Mouse (Mus musculus): ENCODE measurements around the gene Mapkapk3. TPM values are rescaled to one million over a fixed set of nuclear protein-coding genes. Genes with fewer than 3 reads are reported as not detected.

The Mapkapk3 gene
- polyA plus RNA-seq, 1 experiment from 2014 or later, result 26.2 TPM

DNA sequence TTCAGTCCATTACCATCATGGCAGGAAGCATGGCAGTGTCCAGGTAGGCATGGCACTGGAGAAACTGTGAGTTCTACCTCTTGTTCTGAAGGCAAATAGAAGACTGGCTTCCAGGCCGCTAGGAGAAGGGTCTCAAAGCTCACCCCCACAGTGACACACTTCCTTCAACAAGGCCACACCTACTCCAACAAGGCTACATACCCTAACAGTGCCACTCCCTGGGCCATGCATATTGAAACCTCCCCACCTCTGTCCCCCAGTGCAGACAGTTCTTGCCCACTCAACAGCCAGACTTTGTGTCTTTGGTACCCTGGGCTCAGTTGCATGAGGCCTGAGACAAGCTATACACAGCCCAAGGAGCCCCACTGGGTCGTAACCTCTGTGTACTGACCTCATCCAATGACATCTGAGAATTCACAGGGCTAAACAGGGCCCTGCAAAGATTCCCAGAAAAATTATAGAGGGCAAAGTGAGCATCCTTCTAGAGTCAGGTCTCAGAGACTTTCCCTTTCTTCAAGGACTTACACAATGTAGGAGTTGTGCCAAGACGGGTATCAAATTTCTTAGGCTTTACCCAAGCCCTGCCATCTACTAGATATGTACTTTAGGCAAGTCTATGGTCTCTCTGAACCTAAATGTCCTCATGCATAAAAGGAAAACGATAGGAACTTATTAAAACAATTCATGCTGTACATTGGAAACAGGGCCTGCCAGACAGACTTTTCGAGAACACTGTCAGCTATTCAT lies 8.3 kb downstream of the Mapkapk3 start:
- H3K27ac ChIP-seq (ENCODE audit: low read depth, low read length), result no peak overlapping the region
- no peak overlapping the region for H3K9ac ChIP-seq (ENCODE audit: low read depth, low read length)
- H3K4me1 ChIP-seq (replicated peaks; ENCODE audit: control insufficient read depth, insufficient read depth, low read length), result peaks cover 15% of the 10 kb centered on the region
- H3K27me3 ChIP-seq (replicated peaks; ENCODE audit: control insufficient read depth, insufficient read depth, low read length), result no peaks in the 10 kb centered on the region
- no peak for ATAC-seq
- no peaks in the 10 kb centered on the region for H3K9me3 ChIP-seq (ENCODE audit: control insufficient read depth)
- no peak for TF ChIP-seq CTCF (IDR thresholded peaks at IDR 0.05; ENCODE audit: low read depth)
- no peak overlapping the region for H3K4me3 ChIP-seq (ENCODE audit: low read depth, low read length)
- H3K36me3 ChIP-seq (ENCODE audit: control insufficient read depth, insufficient read depth), result peaks cover 3% of the 10 kb centered on the region; the same call in 1 of the 2 replicates
- 91% methylated on average over 5 of the region's 5 CpGs for WGBS
- H3K4me2 ChIP-seq (replicated peaks; ENCODE audit: low read depth), result no peak overlapping the region

DNA sequence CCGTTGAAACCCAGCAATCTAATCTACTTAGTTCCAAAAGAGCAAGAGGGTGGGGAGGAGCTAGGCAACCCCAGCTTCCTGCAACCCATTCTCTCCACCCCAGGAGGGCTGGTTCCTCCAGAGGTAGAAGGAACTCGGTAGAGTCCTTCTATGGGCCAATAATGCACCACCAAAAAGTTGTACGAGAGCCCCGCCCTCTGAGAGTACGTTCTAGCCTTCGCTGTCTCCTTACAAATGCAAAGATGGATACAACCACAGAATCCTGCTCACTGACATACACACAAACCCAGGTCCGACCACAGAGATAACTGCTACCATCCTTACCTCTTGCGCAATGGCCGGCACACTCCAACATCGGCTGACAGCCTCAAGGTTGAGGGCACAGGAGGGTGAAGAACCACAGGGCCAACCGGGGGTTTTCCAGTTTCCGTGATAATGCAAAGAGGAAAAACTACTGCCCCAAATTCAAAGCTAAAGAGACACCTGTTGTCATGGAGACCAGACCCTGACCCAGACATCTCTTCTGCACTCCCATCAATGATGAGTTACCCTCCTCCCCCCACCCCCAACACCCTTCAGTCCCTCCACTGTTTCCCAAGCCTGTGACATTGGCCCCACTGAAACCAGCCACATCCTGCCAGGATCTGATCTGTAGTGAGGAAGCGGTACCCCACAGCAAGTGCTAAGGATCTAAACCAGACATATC lies 9.2 kb downstream of the Mapkapk3 start:
- Histone ChIP-seq H3K9ac (ENCODE audit: low read depth, low read length) (no peak overlapping the region), H3K27ac (ENCODE audit: low read depth, low read length) (peak overlapping the region; percentile 55; the same call in 1 of the 2 replicates), H3K9me3 (ENCODE audit: control insufficient read depth) (no peaks in the 10 kb centered on the region), H3K4me2 (replicated peaks; ENCODE audit: low read depth) (peak overlapping the region; percentile 54), H3K36me3 (ENCODE audit: control insufficient read depth, insufficient read depth) (peaks cover 3% of the 10 kb centered on the region; the same call in 1 of the 2 replicates), H3K27me3 (replicated peaks; ENCODE audit: control insufficient read depth, insufficient read depth, low read length) (no peaks in the 10 kb centered on the region), H3K4me1 (replicated peaks; ENCODE audit: control insufficient read depth, insufficient read depth, low read length) (peaks cover 15% of the 10 kb centered on the region), H3K4me3 (ENCODE audit: low read depth, low read length) (peak overlapping the region; percentile 7; the same call in 1 of the 2 replicates)
- peak; percentile 34 for ATAC-seq
- 51% methylated on average over 13 of the region's 13 CpGs for WGBS
- TF ChIP-seq CTCF (IDR thresholded peaks at IDR 0.05; ENCODE audit: low read depth), result no peak

DNA sequence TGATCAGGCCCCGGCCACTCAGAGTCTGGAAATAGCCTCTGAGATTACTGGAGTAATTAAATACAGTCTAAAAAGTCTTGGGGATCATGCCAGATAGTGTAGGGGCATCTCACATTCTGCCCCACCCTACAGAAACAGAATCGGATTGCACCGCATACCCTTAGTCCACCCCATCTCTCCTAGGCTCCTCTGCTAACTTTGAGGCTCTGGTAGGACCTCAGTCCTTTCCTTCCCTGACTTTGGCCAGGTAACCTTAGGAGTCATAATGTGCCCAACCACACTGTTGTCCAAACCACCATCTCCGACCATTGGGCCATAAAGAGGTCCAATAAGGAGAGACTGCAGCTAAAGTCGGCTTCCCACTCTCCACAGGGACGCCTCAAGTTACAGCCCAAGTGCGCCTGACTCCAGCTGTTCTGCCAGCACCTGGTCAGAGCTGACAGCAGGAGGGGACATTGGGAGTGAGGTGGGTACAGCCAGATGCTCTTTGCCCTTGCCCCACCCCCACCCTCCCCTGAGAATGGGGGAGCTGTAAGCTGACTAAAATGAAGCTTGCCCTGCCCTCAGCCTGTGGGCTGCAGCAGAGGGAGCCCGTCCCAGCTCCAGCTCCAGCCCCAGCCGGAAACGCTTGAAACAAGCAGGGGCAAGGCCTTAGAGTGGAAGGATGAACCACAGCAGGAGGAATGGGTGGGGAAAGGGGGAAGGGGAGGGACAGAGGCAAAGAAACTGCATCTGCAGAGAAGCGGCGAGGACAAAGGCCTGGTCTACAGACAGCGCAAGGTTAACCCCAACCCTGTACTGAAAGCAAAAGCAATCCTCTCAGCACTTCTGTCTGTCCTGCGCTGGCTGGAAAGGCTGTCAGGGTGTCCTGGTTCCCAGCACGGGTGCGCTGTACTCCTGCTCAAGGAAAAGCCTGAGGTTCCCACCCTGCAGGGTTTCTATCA lies 10.0 kb downstream of the Mapkapk3 start:
- Histone ChIP-seq H3K4me2 (replicated peaks; ENCODE audit: low read depth) (peak overlapping the region; percentile 54), H3K9ac (ENCODE audit: low read depth, low read length) (no peak overlapping the region), H3K4me1 (replicated peaks; ENCODE audit: control insufficient read depth, insufficient read depth, low read length) (peaks cover 15% of the 10 kb centered on the region), H3K27me3 (replicated peaks; ENCODE audit: control insufficient read depth, insufficient read depth, low read length) (no peaks in the 10 kb centered on the region), H3K4me3 (ENCODE audit: low read depth, low read length) (peak overlapping the region; percentile 7; the same call in 1 of the 2 replicates), H3K27ac (ENCODE audit: low read depth, low read length) (peak overlapping the region; percentile 55), H3K9me3 (ENCODE audit: control insufficient read depth) (no peaks in the 10 kb centered on the region), H3K36me3 (ENCODE audit: control insufficient read depth, insufficient read depth) (peaks cover 3% of the 10 kb centered on the region; the same call in 1 of the 2 replicates)
- peak; percentile 64 for ATAC-seq
- peak; percentile 28; the same call in 1 of the 2 replicates for TF ChIP-seq CTCF (IDR thresholded peaks at IDR 0.05; ENCODE audit: low read depth)
- WGBS, result 14% methylated on average over 16 of the region's 16 CpGs

DNA sequence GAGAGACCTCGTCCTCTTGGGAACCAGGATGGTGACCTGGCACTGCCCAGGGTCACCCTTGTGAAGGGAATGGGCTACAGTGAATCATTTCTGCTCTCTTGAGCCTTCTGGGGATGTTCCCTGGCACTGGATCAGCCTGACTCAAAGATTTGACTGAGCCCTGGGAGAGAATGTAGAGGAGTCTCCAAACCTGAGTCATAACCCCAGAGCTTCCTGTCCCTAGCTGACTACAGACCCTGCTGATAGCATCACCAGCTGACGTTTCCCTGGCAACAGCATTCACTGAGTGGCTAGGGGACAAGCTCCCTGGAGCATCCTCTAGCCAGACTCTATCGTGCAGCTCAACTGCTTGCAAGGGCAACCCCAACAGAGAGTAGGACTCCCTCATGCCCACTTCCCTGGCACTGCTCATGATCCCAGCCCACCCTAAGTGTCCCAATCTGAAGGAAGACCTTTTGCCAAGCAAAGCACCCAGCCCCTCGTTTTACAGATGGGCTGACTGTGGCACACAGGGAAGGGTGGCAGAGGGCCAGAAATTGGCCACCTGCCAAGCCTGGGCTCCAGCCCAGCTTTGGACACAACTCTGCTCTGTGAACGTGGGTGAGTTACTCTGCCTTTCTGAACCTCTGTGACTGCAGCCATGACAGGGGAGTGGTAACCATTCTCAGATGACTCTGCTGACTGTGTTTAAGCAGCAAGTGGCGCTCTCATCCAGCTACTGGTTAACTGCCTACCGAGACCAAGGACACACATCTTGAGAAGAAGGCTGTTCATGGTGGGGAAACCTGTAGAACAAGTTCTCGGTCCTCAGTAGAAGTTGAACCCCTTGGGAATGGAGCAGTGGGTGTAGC lies 10.9 kb downstream of the Mapkapk3 start:
- 41% methylated on average over 8 of the region's 8 CpGs for WGBS
- peak; percentile 44 for TF ChIP-seq CTCF (IDR thresholded peaks at IDR 0.05; ENCODE audit: low read depth)
- ATAC-seq, result peak; percentile 48; the same call in 1 of the 2 replicates
- Histone ChIP-seq H3K9ac (ENCODE audit: low read depth, low read length) (no peak overlapping the region), H3K4me3 (ENCODE audit: low read depth, low read length) (no peak overlapping the region), H3K36me3 (ENCODE audit: control insufficient read depth, insufficient read depth) (peaks cover 3% of the 10 kb centered on the region; the same call in 1 of the 2 replicates), H3K27ac (ENCODE audit: low read depth, low read length) (no peak overlapping the region), H3K4me1 (replicated peaks; ENCODE audit: control insufficient read depth, insufficient read depth, low read length) (peaks cover 15% of the 10 kb centered on the region), H3K27me3 (replicated peaks; ENCODE audit: control insufficient read depth, insufficient read depth, low read length) (no peaks in the 10 kb centered on the region), H3K4me2 (replicated peaks; ENCODE audit: low read depth) (no peak overlapping the region), H3K9me3 (ENCODE audit: control insufficient read depth) (no peaks in the 10 kb centered on the region)

DNA sequence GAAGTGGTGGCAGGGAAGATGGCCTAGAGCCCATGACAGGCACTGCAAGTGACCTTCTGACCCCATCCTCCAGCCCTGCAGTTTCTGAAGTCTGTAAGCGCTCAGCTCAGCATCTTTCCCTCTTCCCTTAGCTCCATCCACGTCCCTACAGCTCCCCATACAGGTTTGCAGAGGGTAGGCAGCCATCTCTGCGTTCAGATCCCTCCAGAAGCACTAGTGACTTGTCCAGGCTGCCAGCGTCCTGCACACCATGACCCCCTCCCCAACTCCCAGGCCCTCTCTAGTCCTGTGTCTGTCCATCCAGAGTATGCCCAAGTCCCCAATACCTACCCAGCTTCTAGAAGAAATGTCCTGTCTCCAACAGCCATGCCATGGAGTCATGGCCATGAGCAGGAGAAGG lies 11.6 kb downstream of the Mapkapk3 start:
- Histone ChIP-seq H3K27ac (ENCODE audit: low read depth, low read length) (no peak overlapping the region), H3K9me3 (ENCODE audit: control insufficient read depth) (no peaks in the 10 kb centered on the region), H3K36me3 (ENCODE audit: control insufficient read depth, insufficient read depth) (peaks cover 3% of the 10 kb centered on the region; the same call in 1 of the 2 replicates), H3K4me3 (ENCODE audit: low read depth, low read length) (no peak overlapping the region), H3K4me2 (replicated peaks; ENCODE audit: low read depth) (no peak overlapping the region), H3K4me1 (replicated peaks; ENCODE audit: control insufficient read depth, insufficient read depth, low read length) (peaks cover 15% of the 10 kb centered on the region), H3K9ac (ENCODE audit: low read depth, low read length) (no peak overlapping the region), H3K27me3 (replicated peaks; ENCODE audit: control insufficient read depth, insufficient read depth, low read length) (no peaks in the 10 kb centered on the region)
- 60% methylated on average over 4 of the region's 4 CpGs for WGBS
- peak; percentile 27; the same call in 1 of the 2 replicates for TF ChIP-seq CTCF (IDR thresholded peaks at IDR 0.05; ENCODE audit: low read depth)
- ATAC-seq, result no peak
